Mouse (Mus musculus): ENCODE data around the gene Heatr6. TPM values are rescaled to one million over a fixed set of nuclear protein-coding genes. Genes with fewer than 3 reads are reported as not detected.
A peak's percentile ranks its signal among the peaks of the same experiment; 100 is the strongest.

The Heatr6 gene
- total and polyA plus RNA-seq, 3 experiments, result 17.4 to 24.4 (median 17.6) TPM

DNA sequence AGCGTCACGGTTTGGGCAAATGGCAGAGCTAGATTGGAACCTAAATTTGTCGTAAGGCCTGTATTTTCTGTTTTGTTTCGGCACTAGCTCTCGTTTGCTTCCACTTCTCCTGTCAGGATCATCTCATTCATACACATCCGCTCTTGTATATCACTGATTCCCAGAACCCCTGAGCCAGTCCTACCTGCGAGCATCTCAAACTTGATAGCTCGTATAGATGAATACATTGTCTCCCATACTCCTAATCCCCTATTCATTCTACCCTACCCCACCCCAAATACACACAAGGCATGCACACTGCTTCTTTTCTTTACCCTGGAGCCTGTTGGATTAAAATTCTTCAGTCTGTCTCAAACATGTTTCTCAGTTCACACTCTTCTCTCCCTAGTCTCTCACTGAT is 731 bp downstream of the Heatr6 start:
- Histone ChIP-seq H3K79me2 (replicated peaks; ENCODE audit: control insufficient read depth, extremely low read depth, insufficient read depth, poor library complexity, severe bottlenecking) (peaks cover 13% of the 10 kb centered on the region), H3K27me3 (replicated peaks) (no peaks in the 10 kb centered on the region), H3K36me3 (replicated peaks in 1 of 2; ENCODE audit: control insufficient read depth in 1 of 2, insufficient read depth in 1 of 2, low read length in 1 of 2) (peaks cover 28 to 42% of the 10 kb centered on the region in 2 experiments), H3K4me3 (replicated peaks in 1 of 3; ENCODE audit: low read depth in 2 of 3, low read length in 2 of 3, poor library complexity in 1 of 3) (peak overlapping the region; percentile 79 to 94 (median 81)), H3K27ac (ENCODE audit: insufficient read depth, low read depth) (peak overlapping the region; percentile 79; the same call in 1 of the 2 replicates), H3K9me3 (replicated peaks; ENCODE audit: low read length) (no peaks in the 10 kb centered on the region), H3K4me1 (ENCODE audit: control insufficient read depth in 1 of 2, insufficient read depth in 2 of 2) (peaks cover 0 to 36% of the 10 kb centered on the region in 2 experiments; a peak in 3 of 4 replicates), H3K9ac (ENCODE audit: insufficient read depth, low read depth) (peak overlapping the region; percentile 89), H3K4me2 (ENCODE audit: insufficient read depth, low read depth, poor library complexity, severe bottlenecking) (peak overlapping the region; percentile 98)
- no peak for TF ChIP-seq POLR2A (IDR thresholded peaks at IDR 0.05; ENCODE audit: low read depth, low read length)
- no peak for TF ChIP-seq UBTF (IDR thresholded peaks at IDR 0.05; ENCODE audit: low read depth, low read length)
- TF ChIP-seq USF2 (conservative IDR thresholded peaks at IDR 0.05; ENCODE audit: low read depth, low read length), result no peak
- no peak for TF ChIP-seq MAFK (IDR thresholded peaks at IDR 0.05; ENCODE audit: insufficient replicate concordance, low read length)
- TF ChIP-seq E2F4 (IDR thresholded peaks at IDR 0.05; ENCODE audit: insufficient replicate concordance, low read depth, low read length), result no peak
- no peak for TF ChIP-seq NELFE (IDR thresholded peaks at IDR 0.05; ENCODE audit: low read depth, low read length)
- in situ Hi-C loops (cut with MboI; ENCODE audit: low pct_ligation_motif_present, low pct_unique_long_range_greater_than_20kb, low sequenced_read_pairs) (no loop called here), dilution Hi-C loops (cut with MboI; ENCODE audit: extremely low pct_ligation_motif_present, extremely low pct_unique_long_range_greater_than_20kb, low sequenced_read_pairs) (no loop called here)
- DNase-seq (ENCODE audit: extremely low read depth), result no peak

GRCm38 (mm10) chr11:83767306-83767705 is 13.8 kb downstream of the Heatr6 start:
- no peak overlapping the region for H3K9ac ChIP-seq (ENCODE audit: insufficient read depth, low read depth)
- H3K9me3 ChIP-seq (replicated peaks; ENCODE audit: low read length), result no peaks in the 10 kb centered on the region
- DNase-seq (ENCODE audit: extremely low read depth), result no peak
- no peak overlapping the region for H3K27ac ChIP-seq (ENCODE audit: insufficient read depth, low read depth)
- H3K4me1 ChIP-seq (ENCODE audit: control insufficient read depth in 1 of 2, insufficient read depth in 2 of 2), result peaks cover 0 to 9% of the 10 kb centered on the region in 2 experiments; a peak in 2 of 4 replicates
- no peak overlapping the region for H3K4me3 ChIP-seq (replicated peaks in 1 of 3; ENCODE audit: low read depth in 2 of 3, low read length in 2 of 3, poor library complexity in 1 of 3)
- in situ Hi-C loops (cut with MboI; ENCODE audit: low pct_ligation_motif_present, low pct_unique_long_range_greater_than_20kb, low sequenced_read_pairs) (no loop called here), dilution Hi-C loops (cut with MboI; ENCODE audit: extremely low pct_ligation_motif_present, extremely low pct_unique_long_range_greater_than_20kb, low sequenced_read_pairs) (no loop called here)
- H3K36me3 ChIP-seq (replicated peaks in 1 of 2; ENCODE audit: control insufficient read depth in 1 of 2, insufficient read depth in 1 of 2, low read length in 1 of 2), result peaks cover 75 to 98% of the 10 kb centered on the region in 2 experiments
- H3K79me2 ChIP-seq (replicated peaks; ENCODE audit: control insufficient read depth, extremely low read depth, insufficient read depth, poor library complexity, severe bottlenecking), result no peaks in the 10 kb centered on the region
- H3K4me2 ChIP-seq (ENCODE audit: insufficient read depth, low read depth, poor library complexity, severe bottlenecking), result no peak overlapping the region
- TF ChIP-seq MAFK (IDR thresholded peaks at IDR 0.05; ENCODE audit: insufficient replicate concordance, low read length), result no peak
- no peak for TF ChIP-seq PAX5 (IDR thresholded peaks at IDR 0.05; ENCODE audit: low read length)
- TF ChIP-seq HCFC1 (IDR thresholded peaks at IDR 0.05; ENCODE audit: low read depth, low read length), result no peak
- TF ChIP-seq BHLHE40 (IDR thresholded peaks at IDR 0.05; ENCODE audit: low read depth, low read length), result no peak
- H3K27me3 ChIP-seq (replicated peaks), result no peaks in the 10 kb centered on the region

DNA sequence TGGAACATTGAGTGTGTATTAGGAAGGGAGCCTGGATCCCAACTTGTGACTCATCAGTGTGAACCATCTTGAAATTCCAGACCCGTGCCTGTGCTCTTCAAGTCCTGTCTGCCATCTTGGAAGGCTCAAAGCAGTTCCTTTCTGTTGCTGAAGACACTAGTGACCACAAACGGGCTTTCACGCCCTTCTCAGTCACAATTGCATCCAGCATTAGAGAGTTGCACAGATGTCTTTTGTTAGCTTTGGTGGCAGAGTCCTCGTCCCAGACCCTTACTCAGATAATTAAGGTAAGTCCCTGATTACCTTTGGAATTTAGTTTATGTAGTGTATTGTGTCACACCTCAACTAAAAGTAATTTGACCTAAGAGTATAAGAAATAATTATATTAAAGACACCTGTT is 15.5 kb downstream of the Heatr6 start:
- H3K27ac ChIP-seq (ENCODE audit: insufficient read depth, low read depth), result no peak overlapping the region
- no peak for TF ChIP-seq ELF1 (IDR thresholded peaks at IDR 0.05; ENCODE audit: low read depth, low read length)
- no peak for TF ChIP-seq CHD1 (IDR thresholded peaks at IDR 0.05; ENCODE audit: low read depth, low read length)
- TF ChIP-seq RAD21 (IDR thresholded peaks at IDR 0.05; ENCODE audit: low read depth, low read length), result no peak
- no peak for TF ChIP-seq KAT2A (IDR thresholded peaks at IDR 0.05; ENCODE audit: insufficient replicate concordance, low read length)
- no peak for TF ChIP-seq GABPA (IDR thresholded peaks at IDR 0.05; ENCODE audit: insufficient replicate concordance, low read depth, low read length)
- TF ChIP-seq CTCF (conservative IDR thresholded peaks at IDR 0.05 in 1 of 2, IDR thresholded peaks at IDR 0.05 in 1 of 2; ENCODE audit: low read depth in 2 of 2, low read length in 2 of 2), result no peak
- no peak for TF ChIP-seq TCF12 (IDR thresholded peaks at IDR 0.05; ENCODE audit: low read depth, low read length)

More for the DNA sequence above, 15.5 kb downstream of the Heatr6 start:
- peaks cover 0 to 9% of the 10 kb centered on the region in 2 experiments; a peak in 2 of 4 replicates for H3K4me1 ChIP-seq (ENCODE audit: control insufficient read depth in 1 of 2, insufficient read depth in 2 of 2)
- H3K4me3 ChIP-seq (replicated peaks in 1 of 3; ENCODE audit: low read depth in 2 of 3, low read length in 2 of 3, poor library complexity in 1 of 3), result no peak overlapping the region
- dilution Hi-C loops (cut with MboI; ENCODE audit: extremely low pct_ligation_motif_present, extremely low pct_unique_long_range_greater_than_20kb, low sequenced_read_pairs) (no loop called here), in situ Hi-C loops (cut with MboI; ENCODE audit: low pct_ligation_motif_present, low pct_unique_long_range_greater_than_20kb, low sequenced_read_pairs) (no loop called here)
- no peak for DNase-seq (ENCODE audit: extremely low read depth)
- no peaks in the 10 kb centered on the region for H3K79me2 ChIP-seq (replicated peaks; ENCODE audit: control insufficient read depth, extremely low read depth, insufficient read depth, poor library complexity, severe bottlenecking)
- H3K9ac ChIP-seq (ENCODE audit: insufficient read depth, low read depth), result no peak overlapping the region
- no peaks in the 10 kb centered on the region for H3K9me3 ChIP-seq (replicated peaks; ENCODE audit: low read length)
- H3K27me3 ChIP-seq (replicated peaks), result no peaks in the 10 kb centered on the region
- peaks cover 71 to 98% of the 10 kb centered on the region in 2 experiments for H3K36me3 ChIP-seq (replicated peaks in 1 of 2; ENCODE audit: control insufficient read depth in 1 of 2, insufficient read depth in 1 of 2, low read length in 1 of 2)
- no peak overlapping the region for H3K4me2 ChIP-seq (ENCODE audit: insufficient read depth, low read depth, poor library complexity, severe bottlenecking)
